ENCODE assay signal across 24 mouse cellular contexts in the genomic region with DNA sequence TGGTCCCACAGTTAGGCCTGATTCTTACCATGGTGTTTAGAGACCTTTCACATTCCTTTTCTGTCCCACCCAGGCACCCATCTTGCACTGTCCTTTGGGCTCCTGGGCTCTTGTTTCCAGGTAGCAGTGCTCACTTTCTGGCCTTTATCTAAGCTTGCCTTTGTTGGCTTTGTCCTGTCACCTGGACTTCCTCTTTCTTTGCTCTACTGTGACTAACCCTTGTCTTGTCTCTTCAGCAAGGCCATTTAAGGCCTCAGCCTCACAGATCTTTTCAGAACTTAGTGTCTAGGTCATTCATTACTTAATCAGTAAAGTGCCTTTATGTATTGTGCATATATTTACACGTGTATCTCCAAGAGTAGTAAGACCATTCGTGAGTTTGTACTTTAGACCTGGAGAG.
DNase-seq lines count a peak whose midpoint lies in the region; ATAC-seq and TF ChIP-seq lines count a peak whose summit lies in the region.
"Had no signal": no experiment of that assay in that cellular context is flagged by ENCODE, and none has a peak within 500 bp of the region (broad histone marks: within the 10 kb centered on the region; RNA-seq: fewer than 3 reads in every experiment).

No protein-coding gene starts in this region.

- H3K36me3 ChIP-seq in CH12.LX (replicated peaks in 1 of 2; ENCODE audit: control insufficient read depth in 1 of 2, insufficient read depth in 1 of 2, low read length in 1 of 2) (peaks cover 13 to 47% of the 10 kb centered on the region in 2 experiments), macrophage (ENCODE audit: inconsistent target) (peaks cover 15% of the 10 kb centered on the region; the same call in 1 of the 2 replicates)
- H3K36me3 ChIP-seq in forebrain, embryonic 11.5 days (ENCODE audit: control insufficient read depth, insufficient read depth, low read length) = no peaks in the 10 kb centered on the region
- peaks cover 58% of the 10 kb centered on the region for H3K36me3 ChIP-seq in midbrain, embryonic 13.5 days

- TF ChIP-seq EP300 in CH12.LX (IDR thresholded peaks at IDR 0.05; ENCODE audit: low read length) = no peak; the same call in 1 of the 2 replicates

- H3K4me2 ChIP-seq in CH12.LX (ENCODE audit: insufficient read depth, low read depth, poor library complexity, severe bottlenecking) = no peak overlapping the region
- no peak overlapping the region for H3K4me2 ChIP-seq in forebrain, embryonic 11.5 days (ENCODE audit: low read depth, low read length, severe bottlenecking)
- no peak overlapping the region for H3K4me2 ChIP-seq in midbrain, embryonic 13.5 days (replicated peaks)
- H3K4me2 ChIP-seq: heart, embryonic 12.5 days; hindbrain, embryonic 14.5 days had no signal

- WGBS in macrophage (ENCODE audit: missing documents) = 91% methylated on average over 2 of the region's 2 CpGs
- 89% methylated on average over 2 of the region's 2 CpGs for WGBS in forebrain, embryonic 11.5 days
- 91% methylated on average over 2 of the region's 2 CpGs for WGBS in midbrain, embryonic 13.5 days

- peak; percentile 57 for DNase-seq in A20 (ENCODE audit: low read depth, low spot score)
- peak; percentile 44 for DNase-seq in CH12.LX (ENCODE audit: extremely low read depth)
- no peak for DNase-seq in frontal cortex, postnatal 10 days (ENCODE audit: low spot score in 2 of 2)
- no peak for DNase-seq in forebrain, embryonic 11.5 days (ENCODE audit: low spot score)
- DNase-seq in kidney, adult 18-20 months = no peak
- DNase-seq: adrenal gland, postnatal 14 days; cerebellum, adult 18-20 months; cerebellum, adult 9-11 months; cerebellum, postnatal 36 days; gastrocnemius, adult 2 months; gastrocnemius, postnatal 25 days; heart, adult 2 months had no signal

- H3K9ac ChIP-seq in CH12.LX (ENCODE audit: insufficient read depth, low read depth) = no peak overlapping the region
- H3K9ac ChIP-seq in forebrain, embryonic 11.5 days (ENCODE audit: low read length) = no peak overlapping the region
- no peak overlapping the region for H3K9ac ChIP-seq in midbrain, embryonic 13.5 days (replicated peaks)
- H3K9ac ChIP-seq: heart, embryonic 12.5 days; hindbrain, embryonic 14.5 days had no signal

- H3K79me2 ChIP-seq in CH12.LX (replicated peaks; ENCODE audit: control insufficient read depth, extremely low read depth, insufficient read depth, poor library complexity, severe bottlenecking) (no peaks in the 10 kb centered on the region), macrophage (ENCODE audit: inconsistent target) (no peaks in the 10 kb centered on the region)

- H3K4me3 ChIP-seq in CH12.LX (replicated peaks in 1 of 3; ENCODE audit: low read depth in 2 of 3, low read length in 2 of 3, poor library complexity in 1 of 3) = no peak overlapping the region
- H3K4me3 ChIP-seq in bone marrow macrophage, adult 2 months (ENCODE audit: insufficient read depth, low read length) = no peak overlapping the region
- H3K4me3 ChIP-seq in macrophage (ENCODE audit: inconsistent target) = no peak overlapping the region
- no peak overlapping the region for H3K4me3 ChIP-seq in forebrain, embryonic 11.5 days (ENCODE audit: low read depth, low read length)
- no peak overlapping the region for H3K4me3 ChIP-seq in midbrain, embryonic 13.5 days (replicated peaks)
- H3K4me3 ChIP-seq: embryonic facial prominence, embryonic 10.5 days; erythroblast, embryonic 14.5 days; forebrain, embryonic 10.5 days; gastrocnemius, adult 2 months; heart, adult 2 months; heart, embryonic 12.5 days; hindbrain, embryonic 10.5 days had no signal

- dilution Hi-C loops in CH12.LX (cut with MboI; ENCODE audit: extremely low pct_ligation_motif_present, extremely low pct_unique_long_range_greater_than_20kb, low sequenced_read_pairs) = no loop called here

- in situ Hi-C loops in CH12.LX (cut with MboI; ENCODE audit: low pct_ligation_motif_present, low pct_unique_long_range_greater_than_20kb, low sequenced_read_pairs) = no loop called here

- no peaks in the 10 kb centered on the region for H3K9me3 ChIP-seq in CH12.LX (replicated peaks; ENCODE audit: low read length)
- no peaks in the 10 kb centered on the region for H3K9me3 ChIP-seq in forebrain, embryonic 11.5 days (ENCODE audit: control insufficient read depth, low read length)
- no peaks in the 10 kb centered on the region for H3K9me3 ChIP-seq in midbrain, embryonic 13.5 days
- H3K9me3 ChIP-seq: embryonic facial prominence, embryonic 10.5 days; forebrain, embryonic 10.5 days; heart, embryonic 12.5 days; hindbrain, embryonic 10.5 days had no signal

- no peak for TF ChIP-seq CTCF in CH12.LX (conservative IDR thresholded peaks at IDR 0.05 in 1 of 2, IDR thresholded peaks at IDR 0.05 in 1 of 2; ENCODE audit: low read depth in 2 of 2, low read length in 2 of 2)
- no peak for TF ChIP-seq CTCF in bone marrow macrophage, adult 2 months (IDR thresholded peaks at IDR 0.05; ENCODE audit: low read depth, low read length)

- TF ChIP-seq RAD21 in CH12.LX (IDR thresholded peaks at IDR 0.05; ENCODE audit: low read depth, low read length) = no peak

- no peak for ATAC-seq in forebrain, embryonic 11.5 days (replicated peaks; ENCODE audit: low FRiP score)
- no peak for ATAC-seq in midbrain, embryonic 13.5 days
- ATAC-seq: activated CD4-positive, CD25-positive, alpha-beta regulatory T cell, adult 4 months; forebrain, embryonic 16.5 days; intestine, embryonic 16.5 days had no signal

- H3K27ac ChIP-seq in CH12.LX (ENCODE audit: insufficient read depth, low read depth) = no peak overlapping the region
- H3K27ac ChIP-seq in bone marrow macrophage, adult 2 months (ENCODE audit: insufficient read depth, low read depth, low read length) = peak overlapping the region; percentile 25
- peak overlapping the region; percentile 40 for H3K27ac ChIP-seq in macrophage
- no peak overlapping the region for H3K27ac ChIP-seq in forebrain, embryonic 11.5 days (ENCODE audit: low read depth, low read length)
- no peak overlapping the region for H3K27ac ChIP-seq in midbrain, embryonic 13.5 days
- H3K27ac ChIP-seq: embryonic facial prominence, embryonic 10.5 days; forebrain, embryonic 10.5 days; gastrocnemius, adult 2 months; heart, adult 2 months; hindbrain, embryonic 10.5 days; hindbrain, embryonic 14.5 days had no signal

- peaks cover 6 to 44% of the 10 kb centered on the region in 2 experiments; a peak in 3 of 4 replicates for H3K4me1 ChIP-seq in CH12.LX (ENCODE audit: control insufficient read depth in 1 of 2, insufficient read depth in 2 of 2)
- H3K4me1 ChIP-seq in bone marrow macrophage, adult 2 months (ENCODE audit: control insufficient read depth, insufficient read depth, low read length) = peaks cover 26% of the 10 kb centered on the region
- no peaks in the 10 kb centered on the region for H3K4me1 ChIP-seq in forebrain, embryonic 11.5 days (replicated peaks; ENCODE audit: control insufficient read depth, insufficient read depth, low read length)
- H3K4me1 ChIP-seq in midbrain, embryonic 13.5 days (replicated peaks) = peaks cover 15% of the 10 kb centered on the region
- H3K4me1 ChIP-seq: embryonic facial prominence, embryonic 10.5 days; forebrain, embryonic 10.5 days; heart, embryonic 12.5 days had no signal

- no peak for TF ChIP-seq POLR2A in CH12.LX (IDR thresholded peaks at IDR 0.05; ENCODE audit: low read depth, low read length)
- TF ChIP-seq POLR2A in bone marrow macrophage, adult 2 months (IDR thresholded peaks at IDR 0.05; ENCODE audit: borderline replicate concordance, low read depth, low read length) = no peak

- no peaks in the 10 kb centered on the region for H3K27me3 ChIP-seq in CH12.LX (replicated peaks)
- H3K27me3 ChIP-seq in forebrain, embryonic 11.5 days (ENCODE audit: control insufficient read depth, insufficient read depth, low read length) = no peaks in the 10 kb centered on the region
- no peaks in the 10 kb centered on the region for H3K27me3 ChIP-seq in midbrain, embryonic 13.5 days
- H3K27me3 ChIP-seq: heart, embryonic 12.5 days had no signal

TF ChIP-seq in CH12.LX, 34 proteins besides CTCF, POLR2A, EP300 and RAD21:
- TF ChIP-seq E2F4 (IDR thresholded peaks at IDR 0.05; ENCODE audit: insufficient replicate concordance, low read depth, low read length) = no peak
- no peak for TF ChIP-seq MAFK (IDR thresholded peaks at IDR 0.05; ENCODE audit: insufficient replicate concordance, low read length)
- TF ChIP-seq CHD1 (IDR thresholded peaks at IDR 0.05; ENCODE audit: low read depth, low read length) = no peak
- TF ChIP-seq ETS1 (conservative IDR thresholded peaks at IDR 0.05; ENCODE audit: low read depth, low read length) = no peak
- TF ChIP-seq JUN (IDR thresholded peaks at IDR 0.05; ENCODE audit: insufficient read depth, low read depth, low read length) = no peak
- TF ChIP-seq USF1 (IDR thresholded peaks at IDR 0.05; ENCODE audit: low read depth, low read length) = no peak
- TF ChIP-seq NELFE (IDR thresholded peaks at IDR 0.05; ENCODE audit: low read depth, low read length) = no peak
- no peak for TF ChIP-seq JUND (conservative IDR thresholded peaks at IDR 0.05; ENCODE audit: low read depth, low read length)
- TF ChIP-seq GABPA (IDR thresholded peaks at IDR 0.05; ENCODE audit: insufficient replicate concordance, low read depth, low read length) = no peak
- no peak for TF ChIP-seq MAZ (IDR thresholded peaks at IDR 0.05; ENCODE audit: low read depth, low read length)

Comparison
In these comparisons a context has a peak if more than half of its experiments do, and no peak if none do; other contexts are left out.
1. DNase-seq: peak in A20 (single experiment) and CH12.LX (single experiment); none in frontal cortex, postnatal 10 days (0 of 2), forebrain, embryonic 11.5 days (single experiment) and kidney, adult 18-20 months (single experiment).
2. H3K27ac ChIP-seq: peak in bone marrow macrophage, adult 2 months (single experiment) and macrophage (single experiment); none in CH12.LX (single experiment), forebrain, embryonic 11.5 days (single experiment) and midbrain, embryonic 13.5 days (single experiment).